Mouse (Mus musculus): ENCODE data around the gene Zfp667. TPM values are rescaled to one million over a fixed set of nuclear protein-coding genes. Genes with fewer than 3 reads are reported as not detected.
A peak's percentile ranks its signal among the peaks of the same experiment; 100 is the strongest.

Gene Zfp667
- total and polyA plus RNA-seq, 3 experiments, result 3.9 to 5.3 TPM; not detected in 1

- TF ChIP-seq ZKSCAN1 (IDR thresholded peaks at IDR 0.05; ENCODE audit: low read depth, low read length), result no peak
Measured at GRCm38 (mm10) chr7:6277906-6278305, 8.5 kb upstream of the Zfp667 start (continued).

DNA sequence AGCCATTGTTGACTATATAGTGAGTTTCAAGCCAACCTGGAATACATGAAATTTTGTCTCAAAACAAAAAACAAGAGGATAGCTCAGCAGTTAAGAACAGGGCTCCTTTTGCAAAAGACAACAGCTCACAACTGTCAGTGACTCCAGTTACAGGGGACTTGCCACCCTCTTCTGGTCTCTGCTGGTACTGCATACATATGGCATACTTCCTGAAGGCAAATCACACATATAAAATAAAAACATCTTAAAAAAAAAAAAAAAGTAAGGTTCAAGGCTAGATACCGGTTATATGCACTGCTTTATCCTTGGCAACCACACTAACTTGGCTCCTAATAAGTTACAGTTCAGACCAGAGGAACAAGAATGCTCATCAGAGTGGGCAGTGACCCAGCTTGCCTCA lies 3.6 kb upstream of the Zfp667 start:
- Histone ChIP-seq H3K4me3 (ENCODE audit: control insufficient read depth in 1 of 2, insufficient read depth in 1 of 2, low read depth in 2 of 2, low read length in 2 of 2) (peak overlapping the region; percentile 75 to 94), H3K4me1 (ENCODE audit: control insufficient read depth in 1 of 2, insufficient read depth in 2 of 2, low read length in 2 of 2) (peaks cover 13 to 18% of the 10 kb centered on the region in 2 experiments), H3K9ac (ENCODE audit: control insufficient read depth, low read depth, low read length, poor library complexity, severe bottlenecking) (peak overlapping the region; percentile 77), H3K9me3 (replicated peaks; ENCODE audit: insufficient read depth, low read length) (no peaks in the 10 kb centered on the region), H3K27ac (ENCODE audit: control insufficient read depth, low read depth, low read length) (peak overlapping the region; percentile 27; the same call in 1 of the 2 replicates), H3K27me3 (ENCODE audit: control insufficient read depth in 1 of 2, insufficient read depth in 2 of 2, low read length in 2 of 2) (no peaks in the 10 kb centered on the region), H3K79me2 (ENCODE audit: control insufficient read depth, insufficient read depth, low read length, poor library complexity) (peaks cover 6% of the 10 kb centered on the region), H3K36me3 (ENCODE audit: control insufficient read depth in 1 of 2, insufficient read depth in 2 of 2, low read length in 2 of 2) (peaks cover 0 to 7% of the 10 kb centered on the region in 2 experiments; a peak in 2 of 4 replicates)
- TF ChIP-seq EP300 (IDR thresholded peaks at IDR 0.05; ENCODE audit: low read depth in 1 of 2, low read length in 2 of 2), result 0 out of 4 replicates have a peak, but pooled peaks of 1 of the 2 experiments have one; percentile 8
- no peak for TF ChIP-seq NELFE (IDR thresholded peaks at IDR 0.05; ENCODE audit: low read depth, low read length)
- TF ChIP-seq ELF1 (IDR thresholded peaks at IDR 0.05; ENCODE audit: low read depth, low read length), result peak; percentile 52
- TF ChIP-seq ZNF384 (IDR thresholded peaks at IDR 0.05; ENCODE audit: low read depth, low read length), result peak; percentile 87
- peak; percentile 61 for TF ChIP-seq HCFC1 (IDR thresholded peaks at IDR 0.05; ENCODE audit: low read depth, low read length)
- peak; percentile 47 to 73 (median 66) for TF ChIP-seq CTCF (IDR thresholded peaks at IDR 0.05 in 2 of 3, conservative IDR thresholded peaks at IDR 0.05 in 1 of 3; ENCODE audit: control insufficient read depth in 1 of 3, insufficient read depth in 1 of 3, low read depth in 2 of 3, low read length in 3 of 3, poor library complexity in 1 of 3, severe bottlenecking in 1 of 3)
- no peak for TF ChIP-seq POLR2AphosphoS2 (IDR thresholded peaks at IDR 0.05; ENCODE audit: low read length)
- TF ChIP-seq ZKSCAN1 (IDR thresholded peaks at IDR 0.05; ENCODE audit: low read depth, low read length), result no peak
- peak; percentile 72 for TF ChIP-seq SIN3A (IDR thresholded peaks at IDR 0.05; ENCODE audit: low read length)
- TF ChIP-seq USF2 (IDR thresholded peaks at IDR 0.05; ENCODE audit: borderline replicate concordance in 1 of 2, insufficient read depth in 1 of 2, low read depth in 1 of 2, low read length in 2 of 2), result no peak
- peak; percentile 56 for TF ChIP-seq ZC3H11A (IDR thresholded peaks at IDR 0.05; ENCODE audit: low read depth, low read length)
- TF ChIP-seq MXI1 (IDR thresholded peaks at IDR 0.05; ENCODE audit: low read depth, low read length), result peak; percentile 52; the same call in 1 of the 2 replicates
- TF ChIP-seq SMC3 (IDR thresholded peaks at IDR 0.05; ENCODE audit: low read depth, low read length), result peak; percentile 61
- TF ChIP-seq TAL1 (IDR thresholded peaks at IDR 0.05; ENCODE audit: low read length), result no peak
- peak; percentile 70 for TF ChIP-seq RAD21 (IDR thresholded peaks at IDR 0.05; ENCODE audit: low read depth, low read length)
- DNase-seq (ENCODE audit: low read depth, low spot score), result peak; percentile 93

DNA sequence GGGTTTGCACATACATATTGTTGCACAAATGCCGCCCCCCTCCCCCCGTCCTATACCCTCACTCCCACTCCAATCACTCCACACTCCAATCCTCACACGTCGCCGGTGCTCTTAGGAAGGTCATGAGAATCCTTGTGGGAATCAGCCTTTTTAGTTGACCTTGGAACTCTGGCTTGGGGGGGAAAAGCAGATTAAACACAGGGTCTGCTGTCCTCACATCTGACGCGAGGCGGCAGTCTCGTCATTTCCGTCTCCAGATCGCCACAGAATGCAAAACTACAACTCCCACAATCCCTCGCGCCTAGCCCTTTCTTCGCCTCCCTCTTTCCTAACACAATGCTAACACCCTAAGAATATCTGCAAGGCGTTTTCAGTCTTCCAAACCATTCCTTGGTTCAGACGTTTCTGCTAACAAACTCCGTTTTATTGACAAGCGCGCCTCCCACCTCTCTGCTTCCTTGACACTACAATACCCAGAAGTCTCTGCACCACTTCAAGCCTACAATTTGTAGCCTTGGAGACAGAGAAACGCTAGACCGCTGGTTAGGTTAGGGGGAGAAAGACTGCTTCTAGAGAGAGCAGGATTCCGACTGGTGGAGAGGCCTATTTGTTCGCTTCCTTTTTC lies 2.8 kb upstream of the Zfp667 start:
- H3K9me3 ChIP-seq (replicated peaks; ENCODE audit: insufficient read depth, low read length), result no peaks in the 10 kb centered on the region
- H3K36me3 ChIP-seq (ENCODE audit: control insufficient read depth in 1 of 2, insufficient read depth in 2 of 2, low read length in 2 of 2), result peaks cover 0 to 7% of the 10 kb centered on the region in 2 experiments; a peak in 2 of 4 replicates
- DNase-seq (ENCODE audit: low read depth, low spot score), result peak; percentile 92
- peak overlapping the region; percentile 75 to 94 for H3K4me3 ChIP-seq (ENCODE audit: control insufficient read depth in 1 of 2, insufficient read depth in 1 of 2, low read depth in 2 of 2, low read length in 2 of 2)
- H3K27me3 ChIP-seq (ENCODE audit: control insufficient read depth in 1 of 2, insufficient read depth in 2 of 2, low read length in 2 of 2), result no peaks in the 10 kb centered on the region
- H3K4me1 ChIP-seq (ENCODE audit: control insufficient read depth in 1 of 2, insufficient read depth in 2 of 2, low read length in 2 of 2), result peaks cover 8 to 22% of the 10 kb centered on the region in 2 experiments
- H3K79me2 ChIP-seq (ENCODE audit: control insufficient read depth, insufficient read depth, low read length, poor library complexity), result peaks cover 6% of the 10 kb centered on the region
- H3K9ac ChIP-seq (ENCODE audit: control insufficient read depth, low read depth, low read length, poor library complexity, severe bottlenecking), result peak overlapping the region; percentile 77
- peak overlapping the region; percentile 96 for H3K27ac ChIP-seq (ENCODE audit: control insufficient read depth, low read depth, low read length)
- TF ChIP-seq MEF2A (IDR thresholded peaks at IDR 0.05; ENCODE audit: extremely low read depth, insufficient replicate concordance, low read depth, low read length, poor library complexity, severe bottlenecking) (no peak), MAZ (IDR thresholded peaks at IDR 0.05; ENCODE audit: low read depth, low read length) (0 out of 2 replicates have a peak, but pooled peaks have one; percentile 14), E2F4 (IDR thresholded peaks at IDR 0.05; ENCODE audit: borderline replicate concordance, low read depth, low read length) (no peak), EP300 (IDR thresholded peaks at IDR 0.05; ENCODE audit: low read depth in 1 of 2, low read length in 2 of 2) (no peak), RAD21 (IDR thresholded peaks at IDR 0.05; ENCODE audit: low read depth, low read length) (no peak; the same call in none of the 2 replicates), NELFE (IDR thresholded peaks at IDR 0.05; ENCODE audit: low read depth, low read length) (peak; percentile 37), UBTF (IDR thresholded peaks at IDR 0.05; ENCODE audit: borderline replicate concordance, insufficient read depth, low read depth, low read length) (no peak), TCF12 (IDR thresholded peaks at IDR 0.05; ENCODE audit: low read depth, low read length) (no peak), MYC (IDR thresholded peaks at IDR 0.05; ENCODE audit: low read depth, low read length) (no peak; the same call in 1 of the 2 replicates), USF2 (IDR thresholded peaks at IDR 0.05; ENCODE audit: borderline replicate concordance in 1 of 2, insufficient read depth in 1 of 2, low read depth in 1 of 2, low read length in 2 of 2) (no peak), NRF1 (IDR thresholded peaks at IDR 0.05; ENCODE audit: insufficient read depth, low read depth, low read length, poor library complexity, severe bottlenecking) (no peak), JUND (IDR thresholded peaks at IDR 0.05; ENCODE audit: low read depth, low read length) (no peak), ZNF384 (IDR thresholded peaks at IDR 0.05; ENCODE audit: low read depth, low read length) (no peak), POLR2AphosphoS5 (IDR thresholded peaks at IDR 0.05; ENCODE audit: borderline replicate concordance, low read depth, low read length) (no peak), ZMIZ1 (IDR thresholded peaks at IDR 0.05; ENCODE audit: low read depth, low read length) (0 out of 2 replicates have a peak, but pooled peaks have one; percentile 27), MXI1 (IDR thresholded peaks at IDR 0.05; ENCODE audit: low read depth, low read length) (peak; percentile 72; the same call in 1 of the 2 replicates), HCFC1 (IDR thresholded peaks at IDR 0.05; ENCODE audit: low read depth, low read length) (peak; percentile 98)

Data from MEL (cell line).